Mouse (Mus musculus) ES-E14 (cell line): ENCODE measurements at regions not wholly inside any gene's neighbourhood (a gene's known extent, or its start where the extent isn't known, plus 50 kb on each side); places are given as distances from the start of the nearest gene placed in this dataset.
A peak's percentile ranks its signal among the peaks of the same experiment; 100 is the strongest.

ENCODE experiments used
- CHD2 ChIP-seq: IDR thresholded peaks from 2 replicates; pipeline ENCODE4 v1.6.1; 2014; ENCODE audit warnings: mild to moderate bottlenecking, low read depth, low read length, inconsistent platforms
- HCFC1 ChIP-seq: IDR thresholded peaks from 2 replicates; pipeline ENCODE4 v1.6.1; 2012; ENCODE audit warnings: low read length, inconsistent platforms, borderline replicate concordance; ENCODE audit not compliant: insufficient read depth
- MAFK ChIP-seq: IDR thresholded peaks from 2 replicates; pipeline ENCODE4 v1.6.1; 2014; ENCODE audit warnings: mild to moderate bottlenecking, low read depth, low read length, inconsistent platforms; ENCODE audit not compliant: insufficient read depth
- ZC3H11A ChIP-seq: IDR thresholded peaks from 2 replicates; pipeline ENCODE4 v1.6.1; 2012; ENCODE audit warnings: low read depth, mild to moderate bottlenecking, inconsistent platforms, low read length, borderline replicate concordance
- ZNF384 ChIP-seq: IDR thresholded peaks from 2 replicates; pipeline ENCODE4 v1.6.1; 2012; ENCODE audit warnings: low read depth, low read length, inconsistent platforms

- TF ChIP-seq CHD2 = no peak
- no peak for TF ChIP-seq ZC3H11A
- TF ChIP-seq MAFK = no peak
- TF ChIP-seq HCFC1 = no peak
- TF ChIP-seq ZNF384 = 0 out of 2 replicates have a peak, but pooled peaks have one; percentile 20
Observed at GRCm38 (mm10) chr13:51962676-51963075, 116.2 kb downstream of the Gadd45g start.
